Mouse (Mus musculus) skeletal muscle tissue, postnatal 0 days (tissue): ENCODE data around the gene Prmt1. TPM values are rescaled to one million over a fixed set of nuclear protein-coding genes. Genes with fewer than 3 reads are reported as not detected.

Experiments used
- microRNA-seq, 2 experiments: library from miRNA; unstranded; fragments of <30 nt; microRNA quantifications; one replicate each; pipeline ENCODE4; 2016
- polyA plus RNA-seq: library from polyadenylated mRNA; unstranded; fragments of >200 nt; fragmentation: Nextera tagmentation; extraction: Ambion mirVana; gene quantifications from 2 replicates; pipeline ENCODE4 v1.2.1, GENCODE M21; 2015

Gene Prmt1
- 287 and 322 TPM in 2 replicates for polyA plus RNA-seq

GRCm38 (mm10) chr7:44986192-44986878 lies at the start of gene Prmt1:
TSS of gene Prmt1 (minus strand) at chr7:44986568.

GRCm38 (mm10) chr7:45017242-45018061 lies 31.1 kb upstream of the Prmt1 start, which contains the start of gene Rras:
TSS of gene Rras (plus strand) at chr7:45017961.

GRCm38 (mm10) chr7:45015957-45016612 lies 29.7 kb upstream of the Prmt1 start, which contains the start of gene Scaf1:
TSS of gene Scaf1 (minus strand) at chr7:45016363.

GRCm38 (mm10) chr7:44998501-44998955 lies 12.2 kb upstream of the Prmt1 start, which contains the start of gene Bcl2l12:
TSS of gene Bcl2l12 (minus strand) at chr7:44998712.

GRCm38 (mm10) chr7:44997231-44997939 lies 11.0 kb upstream of the Prmt1 start, which contains the start of gene Irf3:
TSS of gene Irf3 (plus strand) at chr7:44997648.

GRCm38 (mm10) chr7:44974383-44975116 lies 11.8 kb downstream of the Prmt1 start, which contains the start of gene Cpt1c:
TSS of gene Cpt1c (minus strand) at chr7:44974851.

GRCm38 (mm10) chr7:44942904-44943303 lies 43.5 kb downstream of the Prmt1 start, which contains the start of gene Tsks:
TSS of gene Tsks (plus strand) at chr7:44943204.

GRCm38 (mm10) chr7:44929204-44930151 lies 56.9 kb downstream of the Prmt1 start, which contains the start of gene Ap2a1:
TSS of gene Ap2a1 (minus strand) at chr7:44929496.

Small RNAs within 50 kb of the gene (microRNA-seq; reads per million reads assigned to microRNA genes)
- gene Mir7054: 0.21 to 1.2 reads per million in 2 experiments

Other genes with a start within 250 kb of the Prmt1 start
- 19.5 and 19.6 TPM in 2 replicates for gene Vrk3, start 238.2 kb downstream of the Prmt1 start, polyA plus RNA-seq
- gene Zfp473, start 235.5 kb downstream of the Prmt1 start, polyA plus RNA-seq: 0.09 and 0.21 TPM in 2 replicates
- gene Nup62, start 170.5 kb downstream of the Prmt1 start, polyA plus RNA-seq: 35.6 and 36.2 TPM in 2 replicates
- 1.1 and 1.4 TPM in 2 replicates for gene Il4i1, start 170.2 kb downstream of the Prmt1 start, polyA plus RNA-seq
- 5.4 and 7.6 TPM in 2 replicates for gene Atf5, start 169.9 kb downstream of the Prmt1 start, polyA plus RNA-seq
- 113 and 122 TPM in 2 replicates for gene Akt1s1, start 137.6 kb downstream of the Prmt1 start, polyA plus RNA-seq
- 69.5 and 72.2 TPM in 2 replicates for gene Tbc1d17, start 137.5 kb downstream of the Prmt1 start, polyA plus RNA-seq
- gene Pnkp, start 129.4 kb downstream of the Prmt1 start, polyA plus RNA-seq: 20.1 and 24.8 TPM in 2 replicates
- 285 and 322 TPM in 2 replicates for gene Ptov1, start 116.8 kb downstream of the Prmt1 start, polyA plus RNA-seq
- 58.9 and 61.2 TPM in 2 replicates for gene Med25, start 93.9 kb downstream of the Prmt1 start, polyA plus RNA-seq
- gene Fuz, start 90.5 kb downstream of the Prmt1 start, polyA plus RNA-seq: 17.2 and 18.5 TPM in 2 replicates
- gene Ap2a1, start 57.1 kb downstream of the Prmt1 start, polyA plus RNA-seq: 39.7 and 41.5 TPM in 2 replicates
- gene Tsks, start 43.4 kb downstream of the Prmt1 start, polyA plus RNA-seq: 0.10 and 0.15 TPM in 2 replicates
- 7.1 and 8.2 TPM in 2 replicates for gene Cpt1c, start 11.7 kb downstream of the Prmt1 start, polyA plus RNA-seq
- gene Irf3, start 11.1 kb upstream of the Prmt1 start, polyA plus RNA-seq: 46.8 and 50.0 TPM in 2 replicates
- 24.3 and 26.6 TPM in 2 replicates for gene Bcl2l12, start 12.1 kb upstream of the Prmt1 start, polyA plus RNA-seq
- gene Scaf1, start 29.8 kb upstream of the Prmt1 start, polyA plus RNA-seq: 19.9 and 21.5 TPM in 2 replicates
- gene Rras, start 31.4 kb upstream of the Prmt1 start, polyA plus RNA-seq: 165 and 172 TPM in 2 replicates
- gene Prr12, start 66.3 kb upstream of the Prmt1 start, polyA plus RNA-seq: 5.4 and 6.6 TPM in 2 replicates
- 44.0 and 45.1 TPM in 2 replicates for gene Nosip, start 75.9 kb upstream of the Prmt1 start, polyA plus RNA-seq
- 20.2 and 23.5 TPM in 2 replicates for gene Prrg2, start 76.1 kb upstream of the Prmt1 start, polyA plus RNA-seq
- gene Rcn3, start 105.7 kb upstream of the Prmt1 start, polyA plus RNA-seq: 177 and 263 TPM in 2 replicates
- 95.2 and 152 TPM in 2 replicates for gene Fcgrt, start 117.3 kb upstream of the Prmt1 start, polyA plus RNA-seq
- gene Rps11, start 137.9 kb upstream of the Prmt1 start, polyA plus RNA-seq: 745 and 781 TPM in 2 replicates
- gene Rpl13a, start 142.2 kb upstream of the Prmt1 start, polyA plus RNA-seq: 925 and 1,005 TPM in 2 replicates
- 0.52 and 0.86 TPM in 2 replicates for gene Gm45713, start 149.7 kb upstream of the Prmt1 start, polyA plus RNA-seq
- 1.0 and 2.3 TPM in 2 replicates for gene Flt3l, start 149.9 kb upstream of the Prmt1 start, polyA plus RNA-seq
- gene Pih1d1, start 167.7 kb upstream of the Prmt1 start, polyA plus RNA-seq: 50.8 and 52.5 TPM in 2 replicates
- gene Aldh16a1, start 168.0 kb upstream of the Prmt1 start, polyA plus RNA-seq: 18.4 and 21.6 TPM in 2 replicates
- 0.22 and 0.46 TPM in 2 replicates for gene Slc17a7, start 177.4 kb upstream of the Prmt1 start, polyA plus RNA-seq
- gene Gfy, start 193.0 kb upstream of the Prmt1 start, polyA plus RNA-seq: 0.15 TPM in 1 of 2 replicates, not detected in the other
- gene Pth2, start 194.4 kb upstream of the Prmt1 start, polyA plus RNA-seq: not detected in 2 replicates
- 1.0 and 2.0 TPM in 2 replicates for gene Ccdc155, start 218.3 kb upstream of the Prmt1 start, polyA plus RNA-seq
- 0.23 and 6.5 TPM in 2 replicates for gene Dkkl1, start 225.6 kb upstream of the Prmt1 start, polyA plus RNA-seq
- gene Tead2, start 229.2 kb upstream of the Prmt1 start, polyA plus RNA-seq: 28.9 and 29.6 TPM in 2 replicates